Mouse (Mus musculus) lung, postnatal 4 days (tissue): ENCODE results near the gene Hacd3.
"Not testable (repeated sequence)": the region's sequence is repeated elsewhere in the genome, so short reads cannot be mapped to it uniquely, and the experiment has no call there.

Experiments
- DNase-seq, 2 experiments: peaks; one replicate each; pipeline ENCODE4 v3.0.0; 2021

Gene Hacd3

GRCm38 (mm10) chr9:65016241-65016977, 5.1 kb downstream of the Hacd3 start:
- no peak for DNase-seq

GRCm38 (mm10) chr9:65015461-65016222, 5.9 kb downstream of the Hacd3 start:
- DNase-seq = no peak

- peak; percentile 49 to 61 for DNase-seq
Observed at GRCm38 (mm10) chr9:65011304-65011703, 10.2 kb downstream of the Hacd3 start.

- DNase-seq = no peak
Observed at GRCm38 (mm10) chr9:65010632-65011031, 10.9 kb downstream of the Hacd3 start.

- DNase-seq = no peak
Observed at GRCm38 (mm10) chr9:65005737-65006136, 15.8 kb downstream of the Hacd3 start.

GRCm38 (mm10) chr9:65001481-65001880, 20.0 kb downstream of the Hacd3 start:
- DNase-seq = no peak

GRCm38 (mm10) chr9:64995464-64995863, 26.0 kb downstream of the Hacd3 start:
- not testable (repeated sequence) for DNase-seq

- no peak for DNase-seq
Observed at GRCm38 (mm10) chr9:64990291-64990690, 31.2 kb downstream of the Hacd3 start.

GRCm38 (mm10) chr9:64988443-64988842, 33.0 kb downstream of the Hacd3 start:
- DNase-seq = no peak

- no peak for DNase-seq
Observed at GRCm38 (mm10) chr9:64987651-64988050, 33.8 kb downstream of the Hacd3 start.

- no peak for DNase-seq
Observed at GRCm38 (mm10) chr9:64985807-64986206, 35.7 kb downstream of the Hacd3 start.

- no peak for DNase-seq
Observed at GRCm38 (mm10) chr9:64985037-64985794, 36.3 kb downstream of the Hacd3 start.

GRCm38 (mm10) chr9:64981904-64982303, 39.6 kb downstream of the Hacd3 start:
- DNase-seq = no peak

- DNase-seq = no peak
Observed at GRCm38 (mm10) chr9:64980548-64980947, 40.9 kb downstream of the Hacd3 start.

GRCm38 (mm10) chr9:64960978-64961320, 60.5 kb downstream of the Hacd3 start:
- DNase-seq = no peak

GRCm38 (mm10) chr9:64960117-64960977, 61.1 kb downstream of the Hacd3 start, which contains the start of gene Ints14:
Gene Ints14, plus strand, starts transcription at chr9:64960905.
- peak; percentile 96 to 98 for DNase-seq

GRCm38 (mm10) chr9:64957276-64957675, 64.2 kb downstream of the Hacd3 start:
- DNase-seq = no peak

- DNase-seq = peak in 1 of 2 experiments; percentile 27
Observed at GRCm38 (mm10) chr9:64956337-64956736, 65.2 kb downstream of the Hacd3 start.

- no peak for DNase-seq
Observed at GRCm38 (mm10) chr9:64953190-64953589, 68.3 kb downstream of the Hacd3 start.

GRCm38 (mm10) chr9:64952055-64952454, 69.4 kb downstream of the Hacd3 start:
- DNase-seq = no peak

GRCm38 (mm10) chr9:64951161-64951657, 70.3 kb downstream of the Hacd3 start, which contains the start of gene Slc24a1:
Gene Slc24a1, minus strand, starts transcription at chr9:64951607.
- no peak for DNase-seq

- no peak for DNase-seq
Observed at GRCm38 (mm10) chr9:64947483-64948095, 73.9 kb downstream of the Hacd3 start.
